Mouse (Mus musculus): ENCODE data around the gene Dnah1. TPM values are rescaled to one million over a fixed set of nuclear protein-coding genes. Genes with fewer than 3 reads are reported as not detected.

The Dnah1 gene
- polyA plus RNA-seq (2012; rRNA removed), result 12.1 and 16.6 TPM in 2 replicates
- 5.6 and 7.8 TPM in 2 replicates for polyA plus RNA-seq (2014; fragmentation: Nextera tagmentation; extraction: Ambion mirVana)

- Histone ChIP-seq H3K27me3 (ENCODE audit: control insufficient read depth, insufficient read depth, low read length) (no peaks in the 10 kb centered on the region), H3K9me3 (ENCODE audit: control insufficient read depth, low read length) (no peaks in the 10 kb centered on the region), H3K4me1 (ENCODE audit: control insufficient read depth, insufficient read depth, low read length) (no peaks in the 10 kb centered on the region), H3K36me3 (ENCODE audit: control insufficient read depth, insufficient read depth, low read length) (no peaks in the 10 kb centered on the region), H3K4me2 (replicated peaks; ENCODE audit: low read depth, low read length, severe bottlenecking) (peak within 1 kb of the TSS; percentile 55), H3K9ac (ENCODE audit: low read depth, low read length, severe bottlenecking) (peak within 1 kb of the TSS; percentile 48), H3K27ac (replicated peaks; ENCODE audit: low read depth, low read length) (no peak within 1 kb of the TSS), H3K4me3 (replicated peaks; ENCODE audit: low read length) (peak within 1 kb of the TSS; percentile 33)
- 34% methylated on average over 28 of the region's 28 CpGs for WGBS
- ATAC-seq (ENCODE audit: low FRiP score, low read depth) (peak; percentile 55; the same call in 1 of the 2 replicates), DNase-seq (ENCODE audit: low spot score) (peak; percentile 44)
- TF ChIP-seq POLR2A (IDR thresholded peaks at IDR 0.05; ENCODE audit: borderline replicate concordance, extremely low read depth, insufficient read depth, insufficient read length), result no peak
These were observed at the start of gene Dnah1 for GRCm38 (mm10) chr14:31323849-31324792. Gene Dnah1, minus strand, starts transcription at chr14:31323896.

DNA sequence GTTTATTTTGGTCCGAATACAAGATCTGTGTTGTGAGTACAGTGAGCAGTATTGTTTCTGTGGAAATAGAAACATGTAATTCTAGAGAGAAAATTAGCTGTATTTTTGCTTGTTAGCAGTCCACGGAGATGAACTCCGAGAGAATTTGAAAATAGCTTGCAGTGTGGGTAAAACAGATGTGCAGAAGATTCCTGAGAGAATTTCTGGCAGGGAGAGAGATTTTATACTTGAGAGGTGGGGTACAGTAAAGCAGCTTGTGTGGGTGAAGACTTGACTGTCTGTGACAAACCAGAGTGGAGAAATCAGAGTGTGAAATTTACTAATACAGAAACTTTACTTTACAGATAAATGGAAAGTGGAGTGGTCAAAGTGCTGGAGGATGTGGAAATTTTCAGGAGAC, 45.7 kb upstream of the Dnah1 start:
- peaks cover 68% of the 10 kb centered on the region for H3K36me3 ChIP-seq (ENCODE audit: control insufficient read depth, insufficient read depth, low read length)
- no peak for TF ChIP-seq POLR2A (IDR thresholded peaks at IDR 0.05; ENCODE audit: borderline replicate concordance, extremely low read depth, insufficient read depth, insufficient read length)
- no peak overlapping the region for H3K4me3 ChIP-seq (replicated peaks; ENCODE audit: low read length)
- H3K9ac ChIP-seq (ENCODE audit: low read depth, low read length, severe bottlenecking), result no peak overlapping the region
- WGBS, result 85% methylated on average over 3 of the region's 3 CpGs
- no peak overlapping the region for H3K27ac ChIP-seq (replicated peaks; ENCODE audit: low read depth, low read length)
- H3K4me2 ChIP-seq (replicated peaks; ENCODE audit: low read depth, low read length, severe bottlenecking), result no peak overlapping the region
- DNase-seq (ENCODE audit: low spot score) (no peak), ATAC-seq (ENCODE audit: low FRiP score, low read depth) (no peak)
- H3K4me1 ChIP-seq (ENCODE audit: control insufficient read depth, insufficient read depth, low read length), result no peaks in the 10 kb centered on the region
- no peaks in the 10 kb centered on the region for H3K9me3 ChIP-seq (ENCODE audit: control insufficient read depth, low read length)
- no peaks in the 10 kb centered on the region for H3K27me3 ChIP-seq (ENCODE audit: control insufficient read depth, insufficient read depth, low read length)

GRCm38 (mm10) chr14:31367951-31368350, 44.3 kb upstream of the Dnah1 start:
- no peak overlapping the region for H3K4me3 ChIP-seq (replicated peaks; ENCODE audit: low read length)
- no peak for ATAC-seq (ENCODE audit: low FRiP score, low read depth)
- H3K36me3 ChIP-seq (ENCODE audit: control insufficient read depth, insufficient read depth, low read length), result peaks cover 67% of the 10 kb centered on the region
- no peak for TF ChIP-seq POLR2A (IDR thresholded peaks at IDR 0.05; ENCODE audit: borderline replicate concordance, extremely low read depth, insufficient read depth, insufficient read length)
- no peaks in the 10 kb centered on the region for H3K4me1 ChIP-seq (ENCODE audit: control insufficient read depth, insufficient read depth, low read length)
- H3K4me2 ChIP-seq (replicated peaks; ENCODE audit: low read depth, low read length, severe bottlenecking), result no peak overlapping the region
- DNase-seq (ENCODE audit: low spot score), result no peak
- no peaks in the 10 kb centered on the region for H3K27me3 ChIP-seq (ENCODE audit: control insufficient read depth, insufficient read depth, low read length)
- no peak overlapping the region for H3K27ac ChIP-seq (replicated peaks; ENCODE audit: low read depth, low read length)
- no peak overlapping the region for H3K9ac ChIP-seq (ENCODE audit: low read depth, low read length, severe bottlenecking)
- 89% methylated on average over 7 of the region's 7 CpGs for WGBS
- H3K9me3 ChIP-seq (ENCODE audit: control insufficient read depth, low read length), result no peaks in the 10 kb centered on the region

- H3K4me3 ChIP-seq (replicated peaks; ENCODE audit: low read length), result no peak overlapping the region
- H3K27ac ChIP-seq (replicated peaks; ENCODE audit: low read depth, low read length), result no peak overlapping the region
- TF ChIP-seq POLR2A (IDR thresholded peaks at IDR 0.05; ENCODE audit: borderline replicate concordance, extremely low read depth, insufficient read depth, insufficient read length), result no peak
- H3K9ac ChIP-seq (ENCODE audit: low read depth, low read length, severe bottlenecking), result no peak overlapping the region
- no peaks in the 10 kb centered on the region for H3K4me1 ChIP-seq (ENCODE audit: control insufficient read depth, insufficient read depth, low read length)
- H3K4me2 ChIP-seq (replicated peaks; ENCODE audit: low read depth, low read length, severe bottlenecking), result no peak overlapping the region
- DNase-seq (ENCODE audit: low spot score) (peak; percentile 68), ATAC-seq (ENCODE audit: low FRiP score, low read depth) (no peak)
- H3K36me3 ChIP-seq (ENCODE audit: control insufficient read depth, insufficient read depth, low read length), result peaks cover 65% of the 10 kb centered on the region
- H3K9me3 ChIP-seq (ENCODE audit: control insufficient read depth, low read length), result no peaks in the 10 kb centered on the region
- H3K27me3 ChIP-seq (ENCODE audit: control insufficient read depth, insufficient read depth, low read length), result no peaks in the 10 kb centered on the region
These were observed 41.7 kb upstream of the Dnah1 start for GRCm38 (mm10) chr14:31365350-31365749.

DNA sequence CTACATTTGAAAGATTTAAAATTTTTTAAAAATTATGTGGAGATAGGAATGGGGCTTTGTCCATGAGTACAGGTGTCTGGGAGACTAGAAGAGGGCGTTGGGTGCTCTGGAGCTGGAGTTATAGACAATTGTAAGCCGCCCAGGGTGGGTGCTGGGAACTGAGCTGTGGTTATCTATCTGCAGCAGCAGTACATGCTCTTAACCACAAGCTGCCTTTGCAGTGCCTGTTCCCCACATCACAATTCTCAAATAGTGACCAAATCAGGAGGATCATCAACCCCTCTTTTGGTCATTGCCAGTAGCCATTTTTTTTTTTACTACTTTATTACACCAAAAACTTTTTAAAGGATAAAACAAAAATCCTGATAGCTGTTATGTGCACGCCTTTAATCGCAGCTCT, 40.9 kb upstream of the Dnah1 start:
- Histone ChIP-seq H3K4me1 (ENCODE audit: control insufficient read depth, insufficient read depth, low read length) (no peaks in the 10 kb centered on the region), H3K27ac (replicated peaks; ENCODE audit: low read depth, low read length) (no peak overlapping the region), H3K4me3 (replicated peaks; ENCODE audit: low read length) (no peak overlapping the region), H3K9me3 (ENCODE audit: control insufficient read depth, low read length) (no peaks in the 10 kb centered on the region), H3K9ac (ENCODE audit: low read depth, low read length, severe bottlenecking) (no peak overlapping the region), H3K36me3 (ENCODE audit: control insufficient read depth, insufficient read depth, low read length) (peaks cover 67% of the 10 kb centered on the region), H3K4me2 (replicated peaks; ENCODE audit: low read depth, low read length, severe bottlenecking) (no peak overlapping the region), H3K27me3 (ENCODE audit: control insufficient read depth, insufficient read depth, low read length) (no peaks in the 10 kb centered on the region)
- WGBS, result 93% methylated on average over 4 of the region's 4 CpGs
- ATAC-seq (ENCODE audit: low FRiP score, low read depth), result no peak
- no peak for DNase-seq (ENCODE audit: low spot score)
- no peak for TF ChIP-seq POLR2A (IDR thresholded peaks at IDR 0.05; ENCODE audit: borderline replicate concordance, extremely low read depth, insufficient read depth, insufficient read length)
